Mouse (Mus musculus) myocyte (in vitro differentiated cells): ENCODE measurements around the gene Cox4i2.

ENCODE experiments used
- CEBPB ChIP-seq: IDR thresholded peaks from 2 replicates; pipeline ENCODE4 v1.6.1; 2011; ENCODE audit warnings: mild to moderate bottlenecking, moderate library complexity; ENCODE audit not compliant: poor library complexity, insufficient read depth, severe bottlenecking
- E2F4 ChIP-seq: IDR thresholded peaks from one replicate; pipeline ENCODE4 v1.6.1; 2011; ENCODE audit warnings: mild to moderate bottlenecking, control low read depth, moderate library complexity; ENCODE audit not compliant: insufficient read depth
- MAX ChIP-seq: IDR thresholded peaks from one replicate; pipeline ENCODE4 v1.6.1; 2011; ENCODE audit warnings: low read depth, mild to moderate bottlenecking, control low read depth
- MYOD1 ChIP-seq, 3 experiments: IDR thresholded peaks; one replicate each; pipeline ENCODE4 v1.6.1; 2011; ENCODE audit warnings: control low read depth in 2 of 3, low read depth in 2 of 3, mild to moderate bottlenecking in 2 of 3, moderate library complexity in 1 of 3; ENCODE audit not compliant: insufficient read length in 2 of 3, control insufficient read depth in 1 of 3
- MYOG ChIP-seq, 3 experiments: IDR thresholded peaks; one replicate each; pipeline ENCODE4 v1.6.1; 2011; ENCODE audit warnings: control low read depth in 2 of 3, low read depth in 2 of 3, mild to moderate bottlenecking in 2 of 3; ENCODE audit not compliant: insufficient read length in 2 of 3, control insufficient read depth in 1 of 3, insufficient read depth in 1 of 3
- POLR2A ChIP-seq: IDR thresholded peaks from one replicate; pipeline ENCODE4 v1.6.1; 2011; ENCODE audit warnings: low read depth, mild to moderate bottlenecking, control low read depth, moderate library complexity; ENCODE audit not compliant: insufficient read length
- POLR2AphosphoS2 ChIP-seq: IDR thresholded peaks from one replicate; pipeline ENCODE4 v1.6.1; 2011; ENCODE audit warnings: low read depth, control low read depth; ENCODE audit not compliant: insufficient read length
- TCF12 ChIP-seq: IDR thresholded peaks from one replicate; pipeline ENCODE4 v1.6.1; 2011; ENCODE audit warnings: mild to moderate bottlenecking, control low read depth; ENCODE audit not compliant: poor library complexity, insufficient read depth, severe bottlenecking
- USF1 ChIP-seq: IDR thresholded peaks from one replicate; pipeline ENCODE4 v1.6.1; 2011; ENCODE audit warnings: low read depth, mild to moderate bottlenecking, control low read depth, moderate library complexity

DNA sequence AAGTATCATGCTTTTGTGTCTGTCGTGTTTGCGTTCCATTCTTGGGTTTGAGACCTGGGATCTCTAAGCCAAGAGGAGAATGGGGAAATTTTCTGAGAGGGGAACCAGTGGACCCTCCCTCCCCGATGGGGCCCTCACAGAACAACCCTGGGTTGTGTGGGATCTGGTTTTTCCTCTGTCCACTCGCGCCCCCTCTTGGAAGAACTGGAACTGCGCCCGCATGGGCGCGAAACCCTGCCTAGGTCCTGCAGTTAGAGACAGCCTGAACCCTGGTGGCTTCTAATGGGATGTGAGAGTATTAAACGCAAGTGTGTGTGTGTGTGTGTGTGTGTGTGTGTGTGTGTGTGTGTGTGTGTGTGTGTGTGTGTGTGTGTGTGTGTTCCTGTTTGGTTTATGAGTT lies 11.5 kb upstream of the Cox4i2 start:
- TF ChIP-seq TCF12 = no peak
- no peak for TF ChIP-seq USF1
- TF ChIP-seq E2F4 = no peak
- no peak for TF ChIP-seq POLR2A
- no peak for TF ChIP-seq CEBPB
- TF ChIP-seq POLR2AphosphoS2 = no peak
- TF ChIP-seq MAX = no peak
- TF ChIP-seq MYOG (IDR thresholded peaks at IDR 0.05; ENCODE audit: control insufficient read depth in 1 of 3, insufficient read depth in 1 of 3, insufficient read length in 2 of 3, low read depth in 2 of 3) = no peak
- TF ChIP-seq MYOD1 (IDR thresholded peaks at IDR 0.05; ENCODE audit: control insufficient read depth in 1 of 3, insufficient read length in 2 of 3, low read depth in 2 of 3) = no peak
